Mouse (Mus musculus) layer of hippocampus, adult 9-11 months (tissue): ENCODE results near the gene Tmem50b.
"Not testable (repeated sequence)": the region's sequence is repeated elsewhere in the genome, so short reads cannot be mapped to it uniquely, and the experiment has no call there.

ENCODE experiments used
- DNase-seq: peaks from one replicate; pipeline ENCODE4 v3.0.0; 2022

The Tmem50b gene

DNA sequence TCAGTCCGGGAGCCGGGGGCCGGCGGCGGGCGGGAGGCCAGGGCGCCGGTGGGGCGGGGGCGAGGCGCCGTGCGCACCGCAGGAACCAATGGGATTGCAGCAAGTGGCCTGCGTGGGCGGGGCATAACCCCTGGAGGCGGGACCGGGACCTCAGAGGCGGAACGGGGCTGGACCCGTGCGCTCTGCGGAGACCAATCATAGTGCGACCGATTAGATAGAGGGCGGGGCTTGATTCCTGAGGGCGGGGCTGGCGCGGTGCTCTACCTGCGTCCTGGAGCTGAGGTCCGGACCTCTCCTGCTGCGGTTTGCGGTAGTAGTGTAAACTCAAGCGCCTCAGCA is at the start of gene Tmem50b:
Gene Tmem50b, minus strand, starts transcription at position 129 of the 339 bp plus-strand sequence.
- DNase-seq = peak; percentile 99

DNA sequence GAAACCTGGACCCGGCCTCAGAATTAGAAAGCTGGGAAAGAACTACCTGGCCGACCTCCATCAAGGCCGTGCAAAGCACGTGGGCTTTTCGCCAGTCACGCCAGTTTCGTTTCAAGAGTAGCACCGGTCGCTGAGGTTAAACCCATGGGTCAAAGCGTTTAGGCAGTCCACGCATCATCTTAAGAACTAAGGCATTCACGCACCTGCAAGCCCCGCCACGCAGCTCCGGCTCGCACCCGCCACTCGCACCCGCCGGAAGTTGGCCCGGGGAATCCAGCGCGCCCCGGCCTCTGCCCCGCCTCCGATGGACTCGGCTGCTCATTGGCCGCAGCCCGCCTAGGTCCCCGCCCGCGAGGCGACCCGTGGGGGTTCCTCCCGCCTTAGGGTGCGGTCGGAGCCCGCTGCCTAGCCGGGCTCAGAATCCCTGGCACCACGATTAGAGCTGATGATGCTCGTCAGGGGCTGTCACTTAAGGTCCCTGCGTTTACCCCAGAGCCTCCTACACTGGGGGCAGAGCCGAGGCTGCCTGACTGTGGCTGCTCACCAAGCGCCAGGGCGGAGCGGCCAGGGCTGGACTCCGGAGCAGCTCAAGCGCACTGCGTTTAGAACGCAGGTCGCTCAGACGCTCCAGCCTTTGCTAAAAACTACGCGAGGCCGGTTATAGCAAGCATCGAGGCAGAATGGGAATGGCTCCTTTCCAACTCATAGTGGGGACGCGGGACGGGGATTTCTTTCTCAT is 49.2 kb upstream of the Tmem50b start, which contains the start of gene Gart:
Gene Gart, minus strand, starts transcription at position 272 of the 739 bp plus-strand sequence.
- peak; percentile 94 for DNase-seq

DNA sequence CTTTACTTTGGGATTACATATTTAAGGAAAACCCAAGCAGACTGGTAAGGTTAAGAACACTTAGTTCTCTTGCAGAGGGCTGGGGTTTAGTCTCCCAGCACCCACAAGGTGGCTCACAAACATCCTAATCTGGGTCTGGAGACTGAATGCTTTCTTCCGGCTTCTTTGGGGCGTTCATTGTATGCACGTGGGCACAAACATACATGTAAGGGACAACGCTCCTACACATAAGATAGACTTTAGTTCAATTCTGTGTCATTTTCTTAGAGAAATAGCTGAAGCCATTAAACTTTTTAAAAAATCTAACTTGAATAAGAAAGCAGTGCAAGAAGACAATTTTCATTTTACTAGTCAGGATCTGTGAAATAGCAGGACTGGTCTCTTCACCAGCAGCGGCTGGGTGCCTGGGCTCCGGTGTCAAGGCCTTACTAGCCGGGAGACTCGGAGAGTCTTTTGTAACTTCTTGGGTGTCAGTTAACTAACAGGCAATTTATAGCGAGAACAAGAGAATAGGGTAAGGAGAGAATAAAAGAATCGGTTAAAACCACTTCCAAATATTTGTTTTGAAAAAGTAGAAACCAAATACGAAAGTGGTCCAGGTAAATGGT is 48.5 kb upstream of the Tmem50b start:
- DNase-seq = no peak

DNA sequence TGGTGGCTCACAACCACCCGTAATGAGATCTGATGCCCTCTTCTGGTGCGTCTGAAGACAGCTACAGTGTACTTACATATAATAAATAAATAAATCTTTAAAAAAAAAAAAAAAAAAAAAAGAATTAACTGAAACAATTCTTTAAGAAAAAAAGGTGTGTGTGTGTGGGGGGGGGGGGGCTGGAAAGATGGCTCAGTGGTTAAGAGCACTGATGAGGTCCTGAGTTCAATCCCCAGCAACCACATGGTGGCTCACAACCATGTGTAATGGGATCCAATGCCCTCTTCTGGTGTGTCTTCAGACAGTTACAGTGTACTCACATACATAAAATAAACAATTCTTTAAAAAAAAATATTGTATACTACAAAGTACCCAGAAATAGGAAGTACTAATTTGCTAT is 47.8 kb upstream of the Tmem50b start:
- not testable (repeated sequence) for DNase-seq

DNA sequence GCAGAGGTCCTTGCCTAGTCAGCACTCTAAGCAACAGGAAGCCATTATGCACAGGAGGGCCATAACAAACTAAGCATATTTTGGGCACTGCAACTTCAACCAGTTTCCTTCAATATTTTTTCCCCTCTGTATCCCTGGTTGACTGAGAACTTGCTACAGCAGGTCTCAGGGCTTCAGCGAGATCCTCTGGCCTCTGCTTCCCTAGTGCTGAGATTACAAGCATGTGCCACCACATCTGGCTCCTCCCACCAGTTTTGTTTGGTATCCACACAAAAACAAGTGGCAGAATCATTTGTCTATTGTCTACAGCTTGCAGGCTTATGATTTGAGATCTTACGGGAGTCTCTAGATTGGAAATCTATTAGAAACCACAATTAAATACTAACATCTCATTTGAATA is 47.3 kb upstream of the Tmem50b start:
- no peak for DNase-seq

DNA sequence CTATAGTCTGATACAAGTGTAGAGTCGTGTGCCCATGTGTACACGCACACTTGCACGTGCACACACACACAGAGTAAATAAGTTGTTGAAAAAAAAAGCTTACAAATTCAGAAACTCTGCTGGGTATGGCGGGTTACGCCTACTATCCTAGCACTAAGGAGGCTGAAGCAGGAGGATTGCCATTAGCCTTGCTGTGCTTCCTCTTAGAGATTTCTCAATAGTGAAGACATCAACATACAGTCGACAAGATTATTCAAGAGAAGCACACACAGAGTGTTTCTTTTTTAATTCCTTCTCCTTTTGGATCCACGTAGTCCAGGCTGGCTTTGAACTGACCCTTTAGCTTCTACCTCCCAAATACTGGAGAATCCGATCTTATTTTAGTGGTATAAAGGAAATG is 42.6 kb upstream of the Tmem50b start:
- no peak for DNase-seq

DNA sequence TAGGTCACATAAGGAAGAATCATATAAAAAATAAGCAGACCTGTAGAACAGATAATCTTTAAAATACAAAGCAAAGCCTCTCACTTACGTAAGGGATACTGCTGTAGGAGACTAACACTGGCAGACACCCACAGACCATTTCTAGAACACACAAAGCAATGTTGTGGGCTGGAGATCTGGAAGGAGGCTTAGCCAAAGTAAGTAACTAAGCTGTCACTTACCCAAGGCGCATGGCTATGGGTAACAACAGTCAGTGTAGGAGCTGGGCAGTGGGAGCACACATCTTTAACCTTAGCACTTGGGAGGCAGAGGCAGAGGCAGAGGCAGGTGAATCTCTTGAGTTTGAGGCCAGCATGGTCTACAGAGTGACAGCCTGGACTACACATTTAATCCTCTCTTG is 42.0 kb upstream of the Tmem50b start:
- DNase-seq = no peak

DNA sequence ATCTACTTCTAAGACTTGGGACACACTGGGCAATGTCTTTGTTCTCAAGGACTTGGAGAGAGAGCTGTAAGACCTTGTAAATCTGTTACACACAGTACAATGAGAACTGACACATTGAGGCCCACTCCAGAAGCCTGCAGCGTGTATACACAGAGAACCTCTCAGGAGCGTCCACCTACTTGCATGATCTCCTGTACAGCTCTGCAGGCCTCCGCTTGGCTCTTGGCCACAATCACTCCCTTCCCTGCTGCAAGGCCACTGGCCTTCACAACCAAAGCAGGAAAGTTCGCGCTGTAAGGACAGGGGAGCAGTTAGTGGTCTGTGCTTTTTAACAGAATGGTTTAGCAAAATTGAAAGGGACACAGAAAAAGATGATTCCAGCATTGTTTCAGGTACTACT is 41.6 kb upstream of the Tmem50b start:
- no peak for DNase-seq

DNA sequence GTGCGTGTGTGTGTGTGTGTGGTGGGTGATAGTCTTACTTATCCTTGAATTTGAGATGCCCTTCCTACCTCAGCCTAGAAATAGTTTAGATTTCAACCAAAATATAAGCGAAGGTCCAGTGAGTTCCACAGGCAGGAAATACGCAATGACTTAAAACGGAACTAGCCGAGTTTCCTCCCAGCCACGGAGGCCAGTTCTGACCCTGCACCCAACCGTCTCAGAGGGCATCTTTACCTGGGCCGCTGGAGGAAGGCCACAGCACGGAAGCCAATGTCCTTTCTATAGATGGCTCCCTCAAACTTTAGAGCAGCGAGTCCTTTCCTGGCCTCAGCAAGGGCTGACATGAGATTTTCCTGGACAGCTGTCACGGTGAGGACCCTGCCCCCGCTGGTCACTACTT is 36.0 kb upstream of the Tmem50b start:
- no peak for DNase-seq

DNA sequence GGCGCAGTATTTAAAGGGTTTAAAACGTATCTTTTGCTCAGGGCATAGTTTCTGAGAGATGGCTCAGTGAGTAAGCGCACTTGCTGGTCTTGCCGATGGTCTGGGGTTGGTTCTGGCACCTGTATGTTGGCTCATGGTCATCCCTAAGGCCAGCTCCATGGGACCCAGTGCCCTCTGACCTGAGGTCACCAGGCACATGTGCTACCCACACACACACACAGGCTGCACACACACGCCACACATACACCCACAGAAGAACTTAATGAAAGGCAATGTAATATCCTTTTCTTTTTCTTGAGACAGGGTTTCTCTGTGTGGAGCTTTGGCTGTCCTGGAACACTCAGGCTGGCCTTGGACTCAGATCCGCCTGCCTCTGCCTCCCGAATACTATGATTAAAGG is 35.3 kb upstream of the Tmem50b start:
- DNase-seq = no peak

DNA sequence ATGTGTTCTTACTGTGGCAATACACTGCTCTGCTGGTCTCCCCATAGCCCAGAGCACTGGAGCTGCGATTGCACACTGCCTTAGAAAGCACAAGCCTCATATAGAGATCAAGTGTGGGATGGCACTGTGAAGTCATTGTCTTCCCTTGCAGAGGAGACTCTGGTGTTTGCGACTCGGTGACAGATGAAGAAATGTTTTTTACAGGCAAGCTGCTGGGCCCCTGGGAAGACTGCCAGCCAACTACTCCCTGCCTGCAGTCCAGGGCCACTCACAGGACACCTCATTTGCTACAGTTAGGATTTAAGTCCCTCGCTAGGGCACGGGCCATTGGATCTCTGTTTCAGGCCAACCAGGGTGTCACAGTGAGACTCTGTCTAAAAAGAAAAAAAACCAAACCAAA is 34.8 kb upstream of the Tmem50b start:
- no peak for DNase-seq

DNA sequence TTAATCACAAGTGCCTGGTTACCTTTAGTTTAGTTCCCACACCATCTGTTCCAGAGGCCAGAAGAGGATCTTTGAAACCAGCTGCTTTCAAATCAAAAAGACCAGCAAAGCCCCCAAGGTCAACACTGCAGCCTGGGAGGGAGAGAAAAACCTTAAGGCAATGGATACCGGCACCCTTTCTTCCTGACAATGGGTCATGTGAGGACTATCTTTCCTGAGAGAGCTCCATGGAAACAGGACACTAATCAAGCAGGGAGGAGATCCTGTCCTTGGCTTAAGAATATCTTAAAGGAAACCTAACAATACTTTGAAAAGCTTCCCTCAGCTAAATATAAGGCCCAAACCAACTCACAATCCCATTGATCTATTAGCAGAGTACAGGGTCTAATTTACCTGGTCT is 33.0 kb upstream of the Tmem50b start:
- DNase-seq = no peak

DNA sequence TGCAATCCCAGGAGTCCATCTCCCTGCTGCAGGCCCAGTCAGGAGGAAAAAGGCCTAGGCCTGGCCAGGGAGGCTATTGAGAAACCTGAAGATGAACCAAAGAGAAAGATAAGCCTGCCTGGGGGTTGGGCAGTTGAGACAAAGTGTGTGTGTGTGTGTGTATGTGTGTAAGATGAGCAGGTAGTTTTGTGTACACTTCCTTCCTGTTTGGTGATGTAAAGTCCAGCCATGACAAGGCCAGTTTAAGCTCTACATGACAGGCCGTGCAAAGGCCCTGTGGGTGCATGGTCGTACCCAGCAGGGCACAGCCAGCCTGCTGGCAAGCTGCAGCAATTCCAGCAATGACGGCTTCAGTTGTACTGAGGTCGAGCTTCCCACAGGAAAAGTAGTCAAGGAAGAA is 32.1 kb upstream of the Tmem50b start:
- no peak for DNase-seq

DNA sequence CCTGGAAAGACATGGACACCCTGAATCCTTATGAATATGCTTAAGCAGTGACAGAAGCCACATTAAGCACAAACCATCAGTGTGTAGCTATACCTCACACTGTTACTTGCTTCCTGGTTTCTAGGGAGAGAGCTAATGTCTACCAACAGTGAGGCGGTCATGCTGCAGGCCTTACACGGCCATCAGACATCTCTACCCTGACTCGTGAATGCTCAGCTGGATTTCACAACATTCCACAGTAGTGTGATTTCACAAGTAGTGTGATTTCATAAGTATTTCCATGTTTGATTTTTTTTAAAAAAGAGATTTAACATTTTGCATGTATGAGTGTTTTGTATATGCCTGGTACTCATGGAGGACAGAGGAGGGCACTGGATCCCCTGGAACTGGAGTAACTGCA is 31.1 kb upstream of the Tmem50b start:
- DNase-seq = no peak

DNA sequence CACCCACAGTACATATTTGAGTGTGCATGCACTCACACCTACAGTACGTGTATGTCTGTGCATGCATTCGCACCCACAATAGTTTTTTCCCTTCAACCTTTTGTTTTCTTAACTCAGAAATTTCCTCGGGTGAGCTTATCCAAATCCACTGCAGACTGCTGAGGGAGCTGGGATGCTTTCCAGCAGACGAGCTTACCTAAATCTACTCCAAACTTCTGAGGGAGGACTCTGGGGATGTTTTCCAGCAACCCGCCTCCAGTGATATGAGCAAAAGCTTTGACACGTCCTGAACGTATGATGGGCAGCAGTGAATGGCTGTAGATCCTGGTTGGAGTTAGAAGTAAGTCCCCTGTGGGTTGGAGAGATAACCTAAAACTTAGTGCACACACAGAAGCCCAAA is 30.2 kb upstream of the Tmem50b start:
- no peak for DNase-seq

DNA sequence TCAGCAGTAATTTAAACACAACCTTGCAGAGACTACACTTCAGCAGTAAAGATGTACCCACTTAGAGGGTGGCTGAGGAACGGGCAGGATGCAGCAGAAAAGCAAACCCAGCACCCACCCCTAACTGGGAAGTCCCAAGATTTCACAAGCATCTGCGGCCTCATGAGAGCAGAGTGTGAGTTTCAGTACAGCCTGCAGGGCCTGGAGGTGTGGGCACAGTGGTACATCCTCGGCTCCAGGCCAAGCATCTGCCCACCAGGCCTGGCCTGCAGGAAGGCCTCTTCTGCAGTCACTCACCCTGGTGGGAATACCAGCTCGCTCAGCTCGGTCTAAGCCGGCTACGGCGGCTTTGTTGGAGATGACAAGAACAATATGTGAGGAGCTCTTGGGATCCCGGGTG is 25.5 kb upstream of the Tmem50b start:
- peak; percentile 72 for DNase-seq

DNA sequence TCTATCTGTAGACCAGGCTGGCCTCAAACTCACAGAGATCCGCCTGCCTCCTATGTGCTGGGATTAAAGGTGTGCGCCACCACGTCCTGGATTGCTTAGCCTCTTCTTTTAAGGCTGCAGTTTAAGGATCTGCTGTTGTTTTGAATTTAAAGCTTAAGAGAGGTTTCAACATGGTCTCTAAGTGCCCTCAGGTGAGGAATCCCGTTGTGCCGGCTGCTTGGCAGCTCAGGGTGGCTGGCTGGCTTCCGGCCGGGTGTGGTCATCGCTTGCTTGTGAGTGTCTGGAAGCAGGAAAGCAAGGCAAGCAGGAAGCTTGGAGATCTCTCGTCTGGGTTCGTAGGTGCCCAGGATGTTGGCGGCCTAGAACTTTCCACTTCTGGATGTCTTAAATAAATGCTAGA is 23.4 kb upstream of the Tmem50b start:
- DNase-seq = no peak

DNA sequence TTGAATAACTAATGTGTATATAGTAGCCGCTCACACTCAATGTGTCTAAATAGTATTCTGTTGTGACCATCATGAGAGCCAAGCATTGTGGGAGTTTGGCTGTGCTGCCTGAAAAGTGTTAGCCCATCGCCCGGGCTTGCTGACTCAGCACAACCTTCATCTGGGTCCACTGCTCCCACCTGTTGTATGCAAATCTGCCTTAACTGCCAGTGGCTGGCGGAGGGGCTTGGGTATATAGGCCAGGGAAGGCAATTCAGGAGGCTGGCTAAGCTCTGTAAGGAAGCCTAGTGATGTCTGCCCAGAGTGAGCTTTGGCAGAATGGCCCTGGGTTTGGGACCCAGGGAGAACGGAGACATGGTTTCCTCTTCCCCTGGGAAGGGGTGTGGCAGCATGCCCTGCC is 22.6 kb upstream of the Tmem50b start:
- DNase-seq = no peak

DNA sequence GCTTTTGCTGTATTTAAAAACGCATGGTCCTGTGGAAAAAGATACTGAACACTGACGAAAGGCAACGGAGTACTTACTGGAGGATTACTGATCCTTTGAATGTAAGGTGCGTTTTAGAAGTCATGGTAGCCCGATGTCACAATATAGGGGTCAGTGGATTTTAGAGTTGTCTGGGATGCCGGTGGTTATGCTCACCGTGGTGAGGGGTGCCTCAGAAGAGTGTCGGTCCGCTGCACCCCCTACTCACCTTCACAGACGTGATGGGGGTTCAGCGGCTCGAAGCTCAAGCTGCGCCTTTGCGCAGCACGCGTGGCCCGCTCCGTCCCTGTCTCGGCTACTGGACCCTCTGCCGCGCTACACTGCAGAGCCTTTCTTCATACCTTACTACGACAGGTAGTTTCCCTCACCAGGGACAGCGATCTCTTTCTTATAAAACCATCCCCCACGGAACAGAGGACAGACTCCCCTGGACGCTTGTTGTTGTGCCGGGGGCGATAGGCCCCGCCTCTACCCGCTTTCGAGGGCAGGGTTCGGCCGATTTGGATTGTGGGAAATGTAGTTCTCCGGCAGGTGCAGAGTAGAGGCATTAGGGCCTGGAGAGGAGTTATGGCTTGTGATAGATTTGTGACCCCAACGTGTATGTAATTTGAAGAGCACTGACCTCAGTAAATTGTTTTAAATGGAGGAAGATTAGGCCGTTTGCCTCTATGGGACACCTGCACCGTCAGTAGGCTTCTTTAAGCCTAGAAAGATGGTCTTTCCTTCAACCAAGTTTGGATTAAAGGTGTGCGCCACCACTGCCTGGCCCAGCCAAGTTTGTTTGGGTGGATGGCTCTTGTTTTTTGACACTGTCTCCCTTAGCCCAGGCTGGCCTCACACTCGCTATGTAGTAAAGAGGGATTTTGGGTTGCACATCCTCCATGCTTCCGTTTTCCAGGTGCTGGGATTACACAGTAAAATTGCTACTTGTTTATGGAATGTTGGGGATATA is 21.2 kb upstream of the Tmem50b start, which contains the start of gene Dnajc28:
Gene Dnajc28, minus strand, starts transcription at position 516 of the 991 bp plus-strand sequence.
- peak; percentile 76 for DNase-seq

DNA sequence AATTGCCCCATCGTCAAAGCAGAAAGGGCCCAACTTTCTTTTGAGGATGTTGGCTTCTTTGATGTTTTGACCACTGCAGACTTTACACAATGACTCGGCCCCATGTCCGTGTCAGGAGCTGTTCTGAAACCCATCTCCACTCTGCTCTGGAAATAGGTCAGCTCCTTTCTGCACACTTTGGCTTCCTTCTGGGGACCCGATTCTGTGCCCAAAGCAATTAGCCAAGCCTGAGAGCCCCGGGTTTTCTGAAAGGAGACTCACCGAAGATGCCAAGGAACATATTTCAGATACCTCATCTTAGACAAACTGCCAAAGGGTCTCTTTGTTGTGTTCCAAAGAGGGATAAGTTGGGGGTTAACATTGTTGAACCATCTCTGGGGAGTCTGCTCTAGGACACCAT is 17.0 kb upstream of the Tmem50b start:
- no peak for DNase-seq

DNA sequence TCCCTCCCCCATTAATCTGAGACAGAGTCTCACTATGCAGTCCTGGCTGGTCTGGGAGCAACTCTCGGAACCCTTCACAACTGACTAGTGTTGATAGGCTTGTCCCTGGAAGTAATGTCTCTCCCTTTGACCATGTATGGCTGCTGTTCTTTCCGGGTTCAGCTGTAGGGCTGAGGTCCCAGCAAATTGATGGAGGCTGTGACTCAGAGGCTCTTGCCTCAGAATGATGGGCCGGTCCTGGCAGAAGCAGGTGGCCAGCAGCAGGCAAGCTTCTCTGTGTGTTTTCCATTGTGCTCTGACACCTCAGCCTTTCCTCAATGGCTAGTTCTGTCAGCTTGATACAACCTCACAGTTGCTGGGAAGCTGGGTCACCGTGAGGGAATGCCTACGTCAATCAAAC is 14.9 kb upstream of the Tmem50b start:
- no peak for DNase-seq

DNA sequence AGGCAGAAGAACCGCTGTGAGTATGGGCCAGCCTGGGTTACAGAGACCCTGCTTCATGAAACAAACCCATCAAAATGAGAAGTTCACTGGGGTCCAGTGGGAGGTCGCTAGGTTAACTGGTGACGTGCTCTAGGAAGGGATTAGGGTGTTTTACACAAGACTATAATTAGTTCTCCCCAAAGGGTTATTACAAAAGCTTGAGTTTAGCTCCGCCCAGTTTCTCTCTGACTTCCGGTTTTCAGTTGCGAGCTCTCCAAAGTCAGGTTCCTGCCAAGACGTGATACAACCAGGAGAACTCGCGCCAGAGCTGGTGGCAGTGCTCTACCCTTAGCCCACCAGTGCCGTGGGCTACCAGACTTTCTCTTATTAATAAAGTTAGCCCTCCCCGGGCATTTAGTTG is 13.6 kb upstream of the Tmem50b start:
- DNase-seq = no peak

DNA sequence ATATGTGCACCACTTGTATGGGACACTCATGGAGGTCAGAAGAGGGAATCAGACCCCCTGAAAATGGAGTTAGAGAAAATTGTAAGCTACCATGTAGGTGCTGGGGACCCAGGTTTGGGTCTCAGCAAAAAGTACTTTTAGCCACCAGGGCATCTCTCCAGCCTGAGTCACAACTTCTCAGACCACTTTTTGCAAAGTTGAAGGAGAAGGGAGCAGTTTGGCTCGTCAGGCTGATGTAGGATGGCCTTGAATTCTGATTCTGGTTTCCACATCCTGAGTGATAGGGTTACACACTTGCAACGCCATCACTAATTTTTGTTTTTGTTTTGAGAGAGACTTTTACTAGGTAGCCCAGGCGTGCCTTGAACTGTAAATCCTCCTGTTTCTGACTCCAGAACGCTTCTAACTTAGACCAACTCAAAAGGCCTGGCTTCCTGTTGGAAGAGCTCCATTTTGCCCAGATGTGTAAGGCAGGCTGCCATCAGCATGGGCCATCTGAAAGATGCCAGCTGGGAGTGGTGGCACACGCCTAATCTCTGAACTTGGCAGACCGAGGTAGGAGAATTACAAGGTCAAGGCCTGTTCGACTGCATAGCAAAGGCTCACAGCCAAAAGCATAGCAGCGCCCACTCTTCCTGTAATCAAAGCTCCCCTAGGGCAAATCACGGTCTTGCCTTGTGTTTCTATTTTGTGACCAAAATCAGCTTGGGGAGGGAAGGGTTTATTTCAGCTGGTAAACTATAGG is 12.1 kb upstream of the Tmem50b start:
- DNase-seq = no peak
